Mouse (Mus musculus) layer of hippocampus, postnatal 14 days (tissue): ENCODE data around the gene Mylk. TPM values are rescaled to one million over a fixed set of nuclear protein-coding genes. Genes with fewer than 3 reads are reported as not detected.
"Not testable (repeated sequence)": the region's sequence is repeated elsewhere in the genome, so short reads cannot be mapped to it uniquely, and the experiment has no call there.

Experiments
- DNase-seq, 2 experiments: peaks; one replicate each; pipeline ENCODE4 v3.0.0; 2021 to 2022; ENCODE audit warnings: low spot score in 2 of 2, mixed read lengths in 1 of 2
- total RNA-seq, 2 experiments: library from RNA; stranded (reverse); gene quantifications; 2 replicates each; pipeline ENCODE4 v1.2.3; 2021

Gene Mylk
- total RNA-seq, 2 experiments from 2014 or later, result 11.9 to 14.2 TPM

DNA sequence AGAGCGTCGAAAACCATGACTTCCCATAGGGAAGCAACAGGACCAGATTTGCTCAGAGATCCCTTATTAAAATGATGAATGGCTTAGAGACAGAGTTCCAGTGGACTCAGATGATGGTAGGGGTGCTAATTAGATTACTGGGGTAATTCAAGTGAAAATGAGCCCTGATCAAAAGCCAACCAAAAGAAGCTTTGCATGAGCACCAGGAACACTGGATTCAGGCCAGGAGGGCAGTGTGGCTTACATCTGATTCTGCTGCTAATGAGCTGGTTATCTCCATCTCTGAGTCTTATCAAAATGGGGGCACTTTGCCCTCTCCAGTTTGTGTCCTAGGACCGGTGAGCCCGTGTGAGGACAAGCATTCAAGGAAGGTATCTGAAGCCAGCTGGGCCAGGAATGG lies 23.4 kb downstream of the Mylk start:
- DNase-seq, result peak in 1 of 2 experiments; percentile 20

DNA sequence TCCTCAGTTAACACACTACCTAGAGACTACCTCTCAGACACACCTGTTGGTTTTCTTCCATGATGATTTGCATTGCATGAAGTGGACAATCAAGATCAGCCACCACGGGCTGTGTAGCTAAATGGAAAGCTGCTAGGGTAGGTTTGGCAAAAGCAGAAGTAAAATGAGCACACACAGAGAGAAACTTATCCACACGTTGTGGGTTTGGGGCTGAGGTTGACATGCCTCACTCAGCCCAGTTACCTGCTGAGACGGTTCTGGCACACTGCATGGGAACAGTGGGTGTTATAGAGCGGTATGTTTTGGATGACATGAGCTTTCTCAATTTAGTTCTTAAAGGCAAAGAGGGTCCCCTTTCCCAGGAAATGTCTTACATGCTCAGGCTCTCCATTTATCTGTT lies 25.1 kb downstream of the Mylk start:
- DNase-seq, result no peak

DNA sequence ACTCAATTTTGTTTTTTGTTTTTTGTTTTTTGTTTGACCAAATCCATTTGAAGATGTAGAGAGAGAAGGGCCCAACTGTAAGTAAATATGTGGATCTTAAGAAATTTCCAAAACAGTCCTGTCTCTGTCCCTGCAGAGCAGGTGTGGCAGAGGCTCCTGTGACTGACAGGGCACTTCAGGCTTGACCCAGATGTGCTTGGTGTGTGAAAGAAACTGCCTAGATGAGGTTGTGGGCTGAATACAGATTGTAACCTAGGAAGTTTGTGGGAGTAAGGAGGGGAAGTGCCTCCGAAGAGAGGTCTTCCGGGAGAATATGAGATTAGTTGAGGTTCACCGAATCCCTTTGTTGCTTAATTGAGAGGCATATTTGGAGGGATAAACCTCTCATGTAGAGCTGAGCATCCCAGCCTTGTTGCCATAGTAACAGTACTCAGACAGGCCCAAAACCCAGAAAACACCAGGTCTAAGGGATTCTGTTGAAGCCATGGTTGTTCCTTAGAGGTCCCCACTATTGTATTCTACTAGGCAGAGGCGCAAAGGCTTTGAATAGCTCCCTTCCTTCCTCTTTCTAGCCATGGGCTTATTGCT lies 27.5 kb downstream of the Mylk start:
- DNase-seq, result no peak

DNA sequence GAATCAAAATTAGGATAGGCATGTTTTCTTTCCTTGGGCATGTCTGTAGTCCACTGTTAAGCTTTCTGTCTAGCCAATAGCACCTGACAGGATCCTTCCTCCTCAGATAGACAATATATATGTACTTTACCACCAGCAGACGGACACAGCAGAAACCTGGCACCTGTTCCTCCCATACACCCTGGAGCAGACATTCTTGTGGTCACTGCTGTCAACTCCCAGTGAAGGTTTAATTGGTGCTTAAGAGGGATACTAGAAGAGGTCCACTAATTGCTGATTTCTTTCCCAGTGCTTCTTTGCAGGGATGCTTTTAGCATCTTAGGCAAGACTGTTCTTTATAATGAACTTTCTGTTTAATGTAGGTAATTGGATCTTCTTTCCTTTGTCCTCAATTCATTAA lies 37.4 kb downstream of the Mylk start:
- DNase-seq, result no peak

DNA sequence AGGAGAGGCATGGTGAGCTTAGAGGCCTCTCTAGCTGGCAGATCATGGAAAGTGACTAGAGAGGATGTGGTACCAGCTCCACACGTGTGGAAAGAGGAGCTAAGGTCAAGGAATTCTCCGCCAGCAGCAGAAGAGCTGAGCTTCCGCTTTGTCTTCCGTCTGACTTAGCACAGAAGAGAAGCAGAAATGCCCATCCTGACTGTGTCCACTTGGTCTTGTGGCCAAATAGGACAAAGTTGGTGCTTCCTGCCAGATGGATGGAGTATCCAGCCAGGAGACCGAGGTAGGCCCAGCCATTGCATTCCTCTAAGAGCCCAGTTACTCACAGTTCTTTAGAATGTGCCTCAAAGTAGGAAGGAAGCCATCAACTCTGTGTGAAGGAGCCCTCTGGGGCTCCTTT lies 38.5 kb downstream of the Mylk start:
- no peak for DNase-seq

DNA sequence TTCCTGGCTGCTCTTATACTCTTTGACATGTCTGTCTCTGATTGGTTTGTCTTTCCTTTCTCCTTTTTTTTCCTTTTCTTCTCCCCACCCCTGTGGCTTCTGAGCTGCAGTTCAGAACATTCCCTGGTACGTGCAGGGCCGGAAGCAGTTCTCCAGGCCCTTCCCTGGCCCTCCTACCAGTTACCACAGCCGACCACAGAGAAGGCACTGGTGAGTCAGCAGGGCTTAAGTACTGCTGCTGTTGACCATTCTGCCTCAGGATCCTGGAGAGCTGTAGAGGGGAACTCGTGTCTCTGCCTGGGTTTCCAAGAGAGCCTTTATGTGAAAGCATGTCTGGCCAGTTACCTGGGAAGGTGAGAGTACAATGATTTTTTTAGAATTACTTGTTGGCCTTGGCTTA lies 39.7 kb downstream of the Mylk start:
- no peak for DNase-seq

DNA sequence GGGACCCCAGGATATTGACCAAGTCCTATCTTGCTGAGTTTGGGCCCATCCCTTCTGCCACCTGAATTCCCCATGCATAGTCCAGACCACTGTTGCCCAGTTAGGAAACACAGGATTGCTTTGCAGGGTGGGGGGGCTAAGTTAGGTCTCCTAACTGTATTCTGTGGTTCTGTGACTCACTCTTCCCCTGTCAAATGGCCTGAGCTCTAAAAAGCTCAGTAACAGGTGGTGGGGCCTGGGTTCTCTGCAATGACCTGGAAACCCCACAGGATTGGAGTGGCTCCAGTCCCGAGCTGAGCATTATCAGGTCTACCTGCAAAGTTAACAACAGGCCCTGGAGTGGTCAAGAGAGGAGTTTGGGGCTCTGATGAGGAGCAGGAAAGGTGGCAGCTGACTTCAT lies 47.5 kb downstream of the Mylk start:
- no peak for DNase-seq

DNA sequence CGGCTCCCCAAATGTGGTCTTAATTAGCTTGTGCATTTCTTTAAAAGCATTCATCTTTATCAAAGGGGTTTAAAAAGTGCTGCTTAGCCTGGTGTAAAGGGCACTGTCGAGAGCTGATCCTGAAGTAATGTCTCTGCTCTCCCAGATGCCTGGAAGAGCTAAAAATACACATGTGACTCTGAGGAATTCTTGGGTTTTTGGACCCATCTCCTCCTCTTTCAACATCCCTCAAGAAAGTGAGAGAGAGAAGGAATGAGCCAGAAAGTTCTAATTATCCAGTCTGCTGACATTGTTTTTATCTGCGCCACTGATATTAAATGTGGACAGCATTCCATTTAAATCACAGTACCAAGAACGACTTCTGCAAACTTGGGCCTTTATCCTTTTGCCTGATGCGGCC lies 48.0 kb downstream of the Mylk start:
- DNase-seq, result no peak

DNA sequence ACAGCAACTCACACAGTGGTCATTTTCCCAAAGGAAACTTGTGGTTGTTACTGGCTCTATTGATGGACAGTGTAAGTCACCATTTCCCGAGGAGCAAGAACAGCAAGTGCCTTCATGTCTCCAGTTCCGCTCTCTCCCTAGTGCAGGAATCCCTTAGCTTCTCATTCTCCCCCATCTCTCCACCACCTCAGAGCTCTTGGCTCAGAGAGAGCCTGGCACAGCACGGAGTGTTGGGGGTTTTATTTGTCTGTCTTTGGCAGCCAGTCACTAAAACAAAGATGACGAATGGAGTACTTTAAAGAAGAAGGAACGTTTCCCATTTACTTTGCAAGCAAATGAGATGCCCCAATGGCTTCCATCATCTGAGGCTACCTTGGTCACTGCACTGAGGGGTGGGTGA lies 56.2 kb downstream of the Mylk start:
- DNase-seq, result peak in 1 of 2 experiments; percentile 41

DNA sequence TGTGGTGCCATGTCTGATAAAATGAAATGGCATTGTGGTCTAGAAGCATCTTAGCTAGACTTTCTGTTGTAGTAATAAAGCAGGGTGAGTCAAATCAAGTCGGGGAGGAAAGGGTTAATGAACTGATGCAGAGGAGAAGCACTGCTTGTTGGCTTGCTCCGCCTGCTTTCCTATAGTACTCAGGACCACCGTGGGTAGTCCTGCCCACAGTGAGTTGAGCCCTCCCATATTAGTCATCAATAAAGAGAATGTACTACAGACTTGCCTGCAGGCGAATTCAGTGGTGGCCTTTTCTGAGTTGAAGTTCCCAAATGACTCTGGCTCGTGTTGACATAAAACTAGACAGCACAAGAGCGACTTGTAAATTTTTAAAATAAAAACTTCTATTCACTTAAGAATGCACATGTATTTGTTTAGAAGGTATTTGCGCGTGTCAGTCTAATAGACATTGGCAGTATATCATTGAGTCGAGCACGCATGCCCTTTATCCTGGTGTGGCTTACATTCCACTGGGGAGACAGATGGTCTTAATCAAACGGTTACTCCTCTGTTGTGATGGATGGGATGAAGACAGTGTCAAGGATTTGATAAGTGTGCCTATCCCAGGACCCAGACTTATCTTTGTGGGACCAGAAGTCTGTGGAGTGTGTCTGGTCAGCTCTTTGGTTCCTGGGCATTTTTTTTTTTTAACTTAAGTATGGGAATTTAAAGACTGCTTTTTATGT lies 59.4 kb downstream of the Mylk start:
- no peak for DNase-seq

DNA sequence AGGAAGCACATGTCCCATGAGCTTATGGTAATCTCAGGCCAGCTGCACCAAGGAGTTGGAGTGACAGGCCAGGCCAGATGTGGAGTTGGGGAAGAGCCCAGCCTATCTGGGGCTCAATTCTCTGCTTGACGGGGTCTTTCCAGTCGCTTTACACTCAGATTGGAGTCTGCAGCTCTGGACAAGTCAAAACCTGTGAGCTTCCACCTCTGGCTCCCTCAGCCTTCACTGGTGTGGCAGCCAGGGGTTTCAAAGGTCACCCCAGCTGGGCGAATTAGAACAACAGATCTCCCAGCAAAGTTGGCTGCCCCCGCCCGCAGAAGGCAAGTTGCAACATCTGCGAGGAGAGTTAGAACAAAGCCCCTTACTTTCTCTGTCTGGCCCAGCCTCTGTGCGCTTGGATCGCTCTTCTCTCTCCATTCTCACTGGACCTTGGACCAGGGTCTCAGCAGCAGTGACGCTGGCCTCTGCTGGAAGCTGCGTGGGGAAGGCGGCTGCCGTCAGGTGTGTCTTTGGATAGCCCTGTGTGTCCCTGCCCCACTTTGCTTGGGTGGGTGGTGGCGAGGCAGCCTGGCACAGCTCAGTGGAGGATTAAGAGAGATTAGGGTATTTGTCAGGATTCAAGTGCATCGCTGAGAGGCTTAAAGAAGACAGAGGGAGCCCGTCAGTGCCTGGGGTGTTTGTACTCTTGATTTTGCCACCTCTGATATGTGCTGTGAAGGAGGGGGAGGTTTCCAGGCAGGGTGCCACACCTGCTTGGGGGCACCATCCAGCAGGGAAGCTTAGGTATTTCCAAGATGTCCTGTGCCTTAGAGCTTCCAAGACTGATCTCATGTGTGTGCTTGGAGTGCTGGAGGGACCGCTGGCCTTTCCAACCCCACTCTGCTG lies 62.1 kb downstream of the Mylk start:
- no peak for DNase-seq

DNA sequence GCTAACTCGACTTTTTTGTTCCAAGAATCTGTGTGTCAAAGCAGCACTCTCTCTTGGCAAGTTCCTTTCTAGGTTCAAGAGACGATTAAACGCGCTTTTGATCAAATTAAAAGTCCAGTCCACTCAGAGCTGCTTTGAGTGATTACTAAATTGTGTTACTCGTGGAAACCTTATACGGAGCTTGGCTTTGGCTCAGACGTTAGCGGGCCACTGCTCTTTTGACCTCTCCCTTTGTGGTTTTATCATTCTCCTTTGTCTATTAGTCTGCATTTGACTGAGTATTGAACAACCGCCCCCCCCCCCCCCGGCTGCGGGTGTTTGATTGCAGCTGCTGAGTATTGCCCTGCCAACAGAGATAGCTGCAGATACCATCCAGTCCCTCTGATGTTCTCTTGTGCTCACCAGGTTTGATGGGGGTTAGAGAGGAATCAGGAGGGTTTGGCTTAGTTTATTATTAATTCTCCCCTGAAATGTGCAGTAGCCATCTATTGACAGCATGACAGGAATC lies 62.8 kb downstream of the Mylk start:
- DNase-seq, result no peak

DNA sequence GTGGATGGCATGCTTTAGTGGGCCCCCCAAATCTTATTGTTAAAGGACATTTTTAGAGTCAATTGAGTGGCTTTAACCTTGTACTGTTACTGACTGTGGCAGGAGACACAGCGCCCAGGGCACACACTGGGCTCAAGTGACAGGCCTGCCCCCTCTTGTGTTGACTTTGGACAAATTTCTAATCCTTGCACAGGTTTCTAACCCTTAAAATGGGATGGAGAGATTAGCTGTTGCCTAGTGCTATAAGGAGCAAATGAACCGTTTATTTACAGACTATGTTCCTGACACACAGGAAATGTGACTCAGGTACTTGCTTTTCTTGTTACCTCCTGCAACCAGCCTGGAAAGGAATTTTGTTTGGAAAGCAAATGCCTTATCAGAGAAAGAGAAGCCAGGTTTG lies 67.2 kb downstream of the Mylk start:
- DNase-seq, result no peak

DNA sequence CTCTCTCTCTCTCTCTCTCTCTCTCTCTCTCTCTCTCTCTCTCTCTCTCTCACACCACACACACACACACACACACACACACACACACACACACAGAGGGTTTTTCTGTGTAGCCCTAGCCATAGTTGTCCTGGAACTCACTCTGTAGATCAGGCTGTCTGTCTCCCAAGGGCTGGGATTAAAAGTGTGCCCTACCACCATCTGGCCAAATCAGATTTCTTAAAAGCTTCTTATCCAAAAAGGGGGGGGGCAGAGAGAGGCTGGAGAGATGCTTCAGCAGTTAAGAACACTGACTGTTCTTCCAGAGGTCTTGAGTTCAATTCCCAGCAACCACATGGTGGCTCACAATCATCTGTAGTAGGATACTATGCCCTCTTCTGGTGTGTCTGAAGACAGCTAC lies 68.2 kb downstream of the Mylk start:
- not testable (repeated sequence) for DNase-seq

DNA sequence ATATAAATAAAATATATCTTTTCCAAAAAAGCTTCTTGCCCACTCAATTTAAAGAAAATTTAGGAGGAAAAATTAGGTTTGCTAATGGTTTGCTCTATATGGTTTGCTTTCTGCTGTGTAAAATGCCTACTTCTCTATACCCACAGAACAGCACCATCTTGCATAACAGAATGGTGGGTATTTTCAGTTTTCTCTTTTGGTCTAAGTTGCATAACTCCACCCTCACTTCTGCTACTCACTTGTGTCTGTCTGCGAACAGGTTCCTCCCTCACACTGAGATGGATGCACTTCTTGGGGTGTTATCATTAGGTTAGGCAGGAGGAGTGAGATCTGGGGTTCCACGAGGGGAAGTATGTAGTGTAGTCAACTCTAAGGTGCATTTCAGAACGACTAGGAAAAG lies 68.6 kb downstream of the Mylk start:
- no peak for DNase-seq

DNA sequence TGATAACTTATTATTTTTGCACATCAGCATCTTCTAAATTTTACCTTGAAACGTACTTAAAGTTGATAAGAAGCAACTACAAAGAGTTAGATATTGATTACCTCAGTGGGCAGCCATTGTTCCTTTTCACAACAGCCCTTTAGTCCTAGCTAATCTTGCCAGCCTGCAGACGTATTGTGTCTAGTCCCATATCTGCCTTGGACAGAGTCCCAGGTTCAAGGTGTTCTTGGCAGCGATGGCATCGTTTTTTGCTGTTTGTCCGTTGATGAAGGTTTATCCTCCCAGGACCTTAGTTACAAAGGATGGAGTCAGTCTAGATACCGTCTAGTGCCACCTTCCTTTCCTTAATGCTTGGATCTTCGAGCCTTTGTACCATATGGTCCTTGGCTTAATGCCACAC lies 69.6 kb downstream of the Mylk start:
- no peak for DNase-seq

DNA sequence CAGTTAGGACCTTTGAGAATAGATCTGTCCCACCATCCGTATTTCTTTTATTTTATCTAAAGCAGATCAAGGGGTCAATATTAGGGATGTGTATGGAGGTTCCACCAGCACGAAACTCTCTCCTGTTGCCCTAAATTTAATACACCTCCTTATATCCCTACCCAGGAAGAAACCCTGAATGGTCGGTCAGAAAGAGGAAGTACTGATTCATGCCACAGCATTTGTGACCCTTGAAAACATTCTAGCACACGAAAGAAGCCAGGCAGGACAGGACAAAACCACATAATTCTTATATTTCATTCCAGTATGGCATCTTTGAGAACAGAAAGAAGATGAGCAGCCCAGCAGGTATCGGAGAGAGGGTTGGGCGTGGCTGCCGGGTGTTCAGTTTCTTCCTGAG lies 71.5 kb downstream of the Mylk start:
- DNase-seq, result no peak

DNA sequence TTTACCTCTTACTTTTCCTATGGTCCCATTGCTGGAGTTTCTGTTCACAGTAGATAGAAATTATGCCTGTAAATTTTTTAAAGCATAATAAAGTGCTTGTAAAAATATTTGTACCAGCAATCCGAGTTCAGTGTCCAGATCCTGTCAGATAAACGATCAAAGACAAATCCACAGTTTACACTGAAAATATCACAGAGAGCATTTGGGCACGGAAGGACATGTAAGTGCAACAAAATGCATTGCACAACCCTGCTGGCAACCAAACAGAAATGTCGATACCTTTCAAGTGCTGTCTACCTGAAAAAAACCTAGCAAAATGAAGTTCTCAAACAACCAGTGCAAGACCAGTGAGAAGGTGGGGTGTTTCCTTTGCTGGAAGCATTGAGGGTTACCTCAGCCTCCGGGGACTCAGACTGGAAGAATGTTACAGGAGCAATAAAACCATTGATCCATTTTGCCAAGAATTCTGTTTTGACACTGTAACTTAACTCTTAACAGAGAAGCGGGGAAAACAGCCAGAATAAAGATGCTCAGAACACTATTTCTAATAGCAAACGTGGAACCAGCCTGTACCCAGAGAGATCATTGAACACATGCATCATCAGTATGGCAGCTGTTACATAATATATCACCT lies 80.2 kb downstream of the Mylk start:
- DNase-seq, result no peak

DNA sequence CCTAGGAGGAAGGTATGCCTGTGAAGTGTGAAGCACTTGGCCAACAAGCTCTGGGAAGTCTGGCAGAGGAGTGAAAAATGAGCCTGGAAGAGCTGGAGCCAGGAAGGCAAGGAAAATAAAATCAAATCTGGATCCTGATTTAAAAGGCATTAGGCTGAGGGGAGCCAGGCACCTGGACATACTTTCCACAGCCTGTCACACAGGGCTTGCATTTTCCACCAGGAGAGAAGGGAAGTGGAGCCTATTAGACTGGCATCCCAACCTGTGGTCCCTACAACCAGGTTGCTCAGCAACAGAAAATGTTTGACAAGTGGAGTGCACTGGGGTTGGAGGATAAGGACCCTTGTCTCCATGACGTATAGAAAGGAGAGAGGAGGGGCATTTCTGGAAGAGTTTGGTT lies 89.5 kb downstream of the Mylk start:
- DNase-seq, result no peak

DNA sequence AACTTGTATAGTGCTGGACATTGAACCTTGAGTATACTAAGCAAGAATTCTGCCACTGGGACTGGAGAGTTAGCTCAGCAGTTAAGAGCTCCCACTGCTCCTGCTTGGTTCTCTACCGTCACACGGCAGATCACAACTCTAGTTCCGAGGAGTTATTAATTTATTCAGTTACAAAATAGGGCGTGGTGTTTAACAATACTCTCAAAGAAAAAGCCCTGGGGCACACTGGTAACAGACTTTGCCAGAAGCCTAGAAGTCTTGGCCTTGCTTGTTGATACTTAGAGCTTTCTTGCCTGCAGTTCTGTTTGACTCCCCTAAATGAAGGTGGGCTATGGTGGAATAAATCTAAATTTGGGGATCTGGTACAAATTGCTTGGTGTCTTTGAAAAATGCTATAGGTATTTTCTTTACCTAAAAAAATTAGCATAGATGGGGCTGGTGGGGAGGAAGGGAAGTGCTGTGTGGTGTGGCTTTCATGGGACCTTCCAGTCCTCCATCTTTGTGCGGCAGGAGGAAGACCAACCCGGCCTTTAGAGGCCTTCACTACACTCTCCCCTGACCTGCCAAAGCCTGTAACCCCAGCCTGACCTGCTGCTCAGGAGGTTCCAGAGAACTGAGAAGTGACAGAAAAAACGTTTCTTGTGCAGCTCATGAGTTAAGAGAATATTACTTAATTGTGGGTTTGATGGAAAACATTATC lies 94.1 kb downstream of the Mylk start:
- no peak for DNase-seq
